7 mouse cellular contexts compared by ENCODE assay signal in genomic region chr11:95075197-95076040, GRCm38 (mm10). TPM values are rescaled to one million over a fixed set of nuclear protein-coding genes. Genes with fewer than 3 reads are reported as not detected.
DNase-seq lines count a peak whose midpoint lies in the region; ATAC-seq lines count a peak whose summit lies in the region.

No protein-coding gene starts in this region.

- no peaks in the 10 kb centered on the region for H3K36me3 ChIP-seq in forebrain, embryonic 14.5 days (ENCODE audit: control insufficient read depth, insufficient read depth, low read length)
- no peaks in the 10 kb centered on the region for H3K36me3 ChIP-seq in liver, embryonic 12.5 days
- H3K36me3 ChIP-seq in neural tube, embryonic 14.5 days (ENCODE audit: control insufficient read depth, insufficient read depth, low read length) = no peaks in the 10 kb centered on the region

- peak overlapping the region; percentile 89 for H3K4me2 ChIP-seq in forebrain, embryonic 14.5 days (ENCODE audit: low read length)
- H3K4me2 ChIP-seq in liver, embryonic 12.5 days = peak overlapping the region; percentile 66
- H3K4me2 ChIP-seq in neural tube, embryonic 14.5 days (ENCODE audit: low read depth, low read length) = peak overlapping the region; percentile 80

- H3K27ac ChIP-seq in forebrain, embryonic 14.5 days (ENCODE audit: low read depth, low read length) = no peak overlapping the region
- H3K27ac ChIP-seq in liver, embryonic 12.5 days = no peak overlapping the region
- H3K27ac ChIP-seq in neural tube, embryonic 14.5 days (ENCODE audit: low read depth, low read length) = no peak overlapping the region

- DNase-seq in 3134 (ENCODE audit: extremely low read depth, insufficient read length, low spot score) (peak; percentile 65), 3T3-L1 (ENCODE audit: low read depth, low spot score) (peak; percentile 40)
- DNase-seq in forebrain, embryonic 14.5 days (ENCODE audit: low spot score) = peak; percentile 10
- no peak for DNase-seq in frontal cortex, postnatal 25 days (ENCODE audit: low spot score in 2 of 2)
- no peak for DNase-seq in ovary, postnatal 14 days (ENCODE audit: low spot score)

- H3K4me3 ChIP-seq in forebrain, embryonic 14.5 days (ENCODE audit: low read depth, low read length) = peak overlapping the region; percentile 56
- H3K4me3 ChIP-seq in liver, embryonic 12.5 days = peak overlapping the region; percentile 51
- peak overlapping the region; percentile 64 for H3K4me3 ChIP-seq in neural tube, embryonic 14.5 days (ENCODE audit: low read depth, low read length)

- H3K4me1 ChIP-seq in forebrain, embryonic 14.5 days (ENCODE audit: control insufficient read depth, insufficient read depth, low read length) = 0 out of 2 replicates have a peak, but pooled peaks cover 3% of the 10 kb centered on the region
- peaks cover 27% of the 10 kb centered on the region; the same call in 1 of the 2 replicates for H3K4me1 ChIP-seq in liver, embryonic 12.5 days
- no peaks in the 10 kb centered on the region; the same call in 1 of the 2 replicates for H3K4me1 ChIP-seq in neural tube, embryonic 14.5 days (ENCODE audit: control insufficient read depth, insufficient read depth, low read length)

- 6% methylated on average over 18 of the region's 19 CpGs for WGBS in forebrain, embryonic 14.5 days
- 6% methylated on average over 19 of the region's 19 CpGs for WGBS in liver, embryonic 12.5 days (ENCODE audit: insufficient replicate concordance)
- 8% methylated on average over 19 of the region's 19 CpGs for WGBS in neural tube, embryonic 14.5 days

- no peaks in the 10 kb centered on the region for H3K9me3 ChIP-seq in forebrain, embryonic 14.5 days (replicated peaks; ENCODE audit: control insufficient read depth, low read length)
- no peaks in the 10 kb centered on the region for H3K9me3 ChIP-seq in liver, embryonic 12.5 days (replicated peaks)
- H3K9me3 ChIP-seq in neural tube, embryonic 14.5 days (ENCODE audit: control insufficient read depth, low read length) = no peaks in the 10 kb centered on the region

- H3K27me3 ChIP-seq in forebrain, embryonic 14.5 days (replicated peaks; ENCODE audit: control insufficient read depth, insufficient read depth, low read length) = peaks cover 13% of the 10 kb centered on the region; the same call in 1 of the 2 replicates
- peaks cover 87% of the 10 kb centered on the region for H3K27me3 ChIP-seq in liver, embryonic 12.5 days (replicated peaks)
- H3K27me3 ChIP-seq in neural tube, embryonic 14.5 days (ENCODE audit: control insufficient read depth, insufficient read depth, low read length) = peaks cover 21% of the 10 kb centered on the region

- H3K9ac ChIP-seq in forebrain, embryonic 14.5 days (ENCODE audit: low read length) = peak overlapping the region; percentile 68; the same call in 1 of the 2 replicates
- no peak overlapping the region for H3K9ac ChIP-seq in liver, embryonic 12.5 days
- H3K9ac ChIP-seq in neural tube, embryonic 14.5 days (replicated peaks; ENCODE audit: low read depth, low read length) = peak overlapping the region; percentile 70

- no peak for ATAC-seq in forebrain, embryonic 14.5 days
- no peak for ATAC-seq in liver, embryonic 12.5 days
- peak; percentile 3; the same call in 1 of the 2 replicates for ATAC-seq in neural tube, embryonic 14.5 days (ENCODE audit: low read depth)

RNA-seq across cellular contexts. Expression of gene Itga3, which starts 1.2 kb away (rescaled TPM):
- polyA plus RNA-seq in forebrain, embryonic 14.5 days (2014; fragmentation: Nextera tagmentation; extraction: Ambion mirVana) = 4.1 and 4.8 TPM in 2 replicates
- 2.8 and 3.6 TPM in 2 replicates for polyA plus RNA-seq in liver, embryonic 12.5 days (2016; fragmentation: Nextera tagmentation; extraction: Ambion mirVana)
- 13.8 and 13.9 TPM in 2 replicates for polyA plus RNA-seq in neural tube, embryonic 14.5 days (2014; fragmentation: Nextera tagmentation; extraction: Ambion mirVana)

RNA-seq across cellular contexts. Expression of gene Pdk2, which starts 34.3 kb away (rescaled TPM):
- polyA plus RNA-seq in forebrain, embryonic 14.5 days (2014; fragmentation: Nextera tagmentation; extraction: Ambion mirVana) = 20.1 and 24.2 TPM in 2 replicates
- 10.0 and 11.0 TPM in 2 replicates for polyA plus RNA-seq in liver, embryonic 12.5 days (2016; fragmentation: Nextera tagmentation; extraction: Ambion mirVana)
- 21.8 and 23.1 TPM in 2 replicates for polyA plus RNA-seq in neural tube, embryonic 14.5 days (2014; fragmentation: Nextera tagmentation; extraction: Ambion mirVana)

RNA-seq across cellular contexts. Expression of gene Dlx3, which starts 44.5 kb away (rescaled TPM):
- polyA plus RNA-seq in forebrain, embryonic 14.5 days (2014; fragmentation: Nextera tagmentation; extraction: Ambion mirVana) = not detected in 2 replicates
- polyA plus RNA-seq in liver, embryonic 12.5 days (2016; fragmentation: Nextera tagmentation; extraction: Ambion mirVana) = 0.05 and 0.08 TPM in 2 replicates
- polyA plus RNA-seq in neural tube, embryonic 14.5 days (2014; fragmentation: Nextera tagmentation; extraction: Ambion mirVana) = 0.23 TPM in 1 of 2 replicates, not detected in the other

Comparison
In these comparisons a context has a peak if more than half of its experiments do, and no peak if none do; other contexts are left out.
1. DNase-seq: peak in 3134 (single experiment), 3T3-L1 (single experiment) and forebrain, embryonic 14.5 days (single experiment); none in frontal cortex, postnatal 25 days (0 of 2) and ovary, postnatal 14 days (single experiment).
2. Peak in every context shown above with its lines, with median percentiles within 50 percentile points of each other: H3K4me2 ChIP-seq and H3K4me3 ChIP-seq.